Mouse (Mus musculus) embryo, embryonic 10 days (tissue): ENCODE measurements around the gene Sh3glb2.

ENCODE experiments used
- DNase-seq: peaks from one replicate; pipeline ENCODE4 v3.0.0-alpha.2; 2015; ENCODE audit warnings: low spot score

Gene Sh3glb2

DNA sequence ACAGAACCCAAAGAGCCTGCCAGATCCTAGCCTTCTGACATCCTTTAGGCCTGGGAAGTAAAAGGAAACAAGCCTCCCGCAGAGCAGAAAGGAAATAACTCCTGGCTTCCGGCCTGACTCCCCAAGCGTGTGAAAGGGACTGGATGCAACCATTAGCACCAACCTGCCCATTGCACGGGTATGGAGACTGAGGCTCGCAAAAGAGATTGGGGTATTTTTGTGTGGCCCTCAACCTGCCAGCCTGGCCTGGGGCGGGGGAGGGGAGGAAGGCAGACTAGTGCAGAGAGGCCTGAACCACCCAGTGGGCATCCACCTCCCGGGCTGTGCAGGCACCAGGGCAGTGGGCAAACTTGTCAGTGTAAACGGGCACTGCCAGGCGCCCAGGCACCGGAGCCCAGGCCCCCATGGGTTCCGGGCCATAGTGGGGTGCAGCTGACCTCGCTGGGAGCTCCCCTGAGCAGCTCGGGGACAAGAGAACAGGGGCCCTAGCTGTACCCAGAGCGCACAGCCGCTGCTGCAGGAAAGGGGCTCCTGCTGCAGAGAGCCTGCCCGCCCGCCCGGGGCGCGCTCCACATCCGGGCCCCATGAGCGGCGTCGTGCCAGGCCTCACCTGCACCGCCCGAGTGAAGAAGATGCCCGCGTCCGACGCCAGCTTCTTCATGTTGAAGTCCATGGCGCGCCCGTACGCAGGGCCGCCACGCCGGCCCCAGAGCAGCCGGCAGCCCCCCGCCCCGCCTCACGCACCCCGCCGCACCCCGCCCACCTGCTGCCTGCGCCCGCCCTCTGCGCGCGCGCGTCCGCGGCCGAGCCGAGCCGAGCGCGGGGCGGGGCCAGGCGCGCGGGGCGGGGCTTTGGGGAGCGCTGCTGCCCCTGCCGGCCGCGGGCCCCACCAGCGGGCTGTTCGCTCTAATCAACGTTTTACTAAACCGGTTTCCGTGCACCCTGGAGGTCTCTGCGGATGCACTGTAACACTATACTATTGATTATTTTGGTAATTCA is at the start of gene Sh3glb2:
Gene Sh3glb2, minus strand, starts transcription at position 805 of the 999 bp plus-strand sequence.
- DNase-seq, result peak; percentile 83

- no peak for DNase-seq
These were observed 49.4 kb upstream of the Sh3glb2 start for GRCm38 (mm10) chr2:30408452-30409100.

GRCm38 (mm10) chr2:30407778-30408177 is 48.6 kb upstream of the Sh3glb2 start:
- DNase-seq, result no peak

GRCm38 (mm10) chr2:30407221-30407620 is 48.1 kb upstream of the Sh3glb2 start:
- no peak for DNase-seq

DNA sequence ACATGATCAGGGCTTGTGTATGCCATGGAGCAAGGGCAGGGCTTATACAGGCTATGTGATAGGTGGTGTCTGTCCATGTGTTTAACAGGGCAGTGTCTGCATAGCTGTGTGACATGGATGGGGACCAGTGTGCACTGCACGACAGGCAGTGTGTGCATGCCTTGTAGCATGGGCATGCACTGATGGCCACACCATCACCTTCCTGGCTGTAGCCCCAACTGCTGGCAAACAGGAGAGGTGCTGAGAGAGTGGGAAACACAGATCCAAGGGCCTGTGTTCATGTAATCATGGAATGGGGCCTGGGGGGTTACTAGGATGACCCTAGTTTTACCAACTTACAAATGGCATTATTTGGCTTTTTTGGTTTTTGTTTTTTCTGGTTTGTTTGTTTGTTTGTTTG is 44.7 kb upstream of the Sh3glb2 start:
- DNase-seq, result no peak

DNA sequence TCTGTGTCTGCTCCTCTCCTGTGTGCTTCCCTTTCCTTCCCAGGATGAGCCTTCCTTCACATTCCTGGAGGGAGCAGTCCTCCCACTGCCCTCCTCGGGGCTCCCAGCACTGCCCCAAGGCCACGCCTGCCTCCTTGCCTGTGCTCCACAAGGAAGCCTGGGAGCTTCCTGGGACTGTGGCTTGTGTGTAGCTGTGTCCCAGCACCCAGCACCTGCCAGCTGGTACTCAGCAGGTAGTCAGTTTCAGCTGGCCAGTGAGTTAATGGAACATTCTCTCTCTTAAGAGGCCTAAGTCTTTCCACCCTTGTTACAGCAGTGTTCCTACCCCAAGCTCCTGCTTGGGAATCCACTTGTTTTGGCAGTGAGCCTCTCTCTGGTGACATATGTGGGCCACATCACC is 43.7 kb upstream of the Sh3glb2 start:
- DNase-seq, result no peak

GRCm38 (mm10) chr2:30402351-30402826 is 43.3 kb upstream of the Sh3glb2 start:
- no peak for DNase-seq

GRCm38 (mm10) chr2:30401581-30401980 is 42.4 kb upstream of the Sh3glb2 start:
- DNase-seq, result no peak

GRCm38 (mm10) chr2:30399191-30400171 is 40.3 kb upstream of the Sh3glb2 start:
- peak; percentile 71 for DNase-seq

DNA sequence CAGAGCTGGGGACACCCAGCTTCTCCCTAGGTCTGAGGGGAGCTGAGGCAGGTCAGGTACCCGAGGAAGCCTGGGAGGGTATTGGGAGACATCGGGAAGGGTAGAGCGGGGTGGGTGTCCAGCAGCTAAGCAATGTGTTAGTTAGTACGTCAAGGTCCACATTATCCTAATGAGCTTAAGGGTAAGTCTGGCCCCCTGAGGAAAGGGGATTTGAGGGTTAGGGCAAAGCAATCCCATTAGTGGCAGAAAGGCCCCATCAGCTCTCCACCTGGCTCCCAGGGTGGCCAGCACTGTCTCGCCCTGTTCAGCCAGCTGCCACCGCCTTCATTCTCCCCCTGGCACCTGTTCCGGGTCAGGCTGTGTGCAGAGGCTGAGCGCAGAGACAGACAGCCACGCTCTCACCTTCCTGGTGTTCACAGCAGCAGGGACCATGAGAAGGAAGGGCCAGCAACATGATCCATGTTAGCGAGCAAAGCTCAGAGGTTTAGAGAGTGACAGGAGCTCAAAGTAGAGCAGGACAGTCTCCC is 38.9 kb upstream of the Sh3glb2 start:
- no peak for DNase-seq

DNA sequence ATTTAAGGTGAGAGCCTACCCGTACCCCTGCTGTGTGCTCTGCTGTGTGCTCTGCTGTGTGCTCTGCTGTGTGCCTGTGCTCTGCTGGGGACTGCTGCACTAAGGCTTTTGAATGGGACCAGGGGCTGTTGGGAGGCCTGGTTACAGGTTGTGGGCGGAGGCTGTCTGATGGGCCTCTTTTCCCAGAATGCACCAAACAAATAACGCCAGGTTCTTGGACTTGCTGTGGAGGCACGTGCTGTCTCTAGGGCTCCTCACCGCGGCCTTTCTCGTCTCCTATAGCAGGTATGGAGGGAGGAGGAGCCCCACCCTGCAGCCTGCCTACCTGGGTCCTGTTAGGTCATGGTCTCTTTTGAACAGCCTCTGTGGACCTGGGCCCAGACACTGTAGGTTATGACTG is 37.1 kb upstream of the Sh3glb2 start:
- no peak for DNase-seq

- DNase-seq, result no peak
These were observed 36.6 kb upstream of the Sh3glb2 start for GRCm38 (mm10) chr2:30395757-30396156.

- no peak for DNase-seq
These were observed 34.2 kb upstream of the Sh3glb2 start for GRCm38 (mm10) chr2:30393370-30393656.

GRCm38 (mm10) chr2:30392577-30393369 is 33.6 kb upstream of the Sh3glb2 start:
- peak; percentile 88 for DNase-seq

DNA sequence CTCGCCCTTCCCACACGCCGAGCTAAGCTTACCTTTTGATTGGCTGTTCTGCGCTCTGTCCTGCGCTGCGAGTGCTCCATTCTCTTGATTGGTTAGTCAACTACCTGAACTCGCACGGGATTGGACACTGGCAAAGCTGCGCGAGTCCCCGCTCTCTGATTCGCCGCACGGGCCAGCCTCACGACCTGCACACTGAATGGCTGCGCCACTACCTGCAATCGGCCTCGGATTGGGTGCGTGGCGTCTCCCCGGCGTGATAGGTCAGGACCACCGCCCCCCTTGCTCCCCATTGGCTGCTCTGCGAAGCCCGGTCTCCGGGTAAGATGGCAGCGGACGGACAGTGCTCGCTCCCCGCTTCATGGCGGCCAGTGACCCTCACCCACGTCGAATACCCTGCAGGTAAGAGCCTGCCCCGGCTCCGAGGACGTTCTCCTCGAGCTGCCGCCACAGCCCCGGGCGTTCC is 33.0 kb upstream of the Sh3glb2 start, which contains the start of gene Dolpp1:
Gene Dolpp1, plus strand, starts transcription at position 141 of the 463 bp plus-strand sequence.
- peak; percentile 99 for DNase-seq

GRCm38 (mm10) chr2:30389000-30389399 is 29.9 kb upstream of the Sh3glb2 start:
- DNase-seq, result no peak

DNA sequence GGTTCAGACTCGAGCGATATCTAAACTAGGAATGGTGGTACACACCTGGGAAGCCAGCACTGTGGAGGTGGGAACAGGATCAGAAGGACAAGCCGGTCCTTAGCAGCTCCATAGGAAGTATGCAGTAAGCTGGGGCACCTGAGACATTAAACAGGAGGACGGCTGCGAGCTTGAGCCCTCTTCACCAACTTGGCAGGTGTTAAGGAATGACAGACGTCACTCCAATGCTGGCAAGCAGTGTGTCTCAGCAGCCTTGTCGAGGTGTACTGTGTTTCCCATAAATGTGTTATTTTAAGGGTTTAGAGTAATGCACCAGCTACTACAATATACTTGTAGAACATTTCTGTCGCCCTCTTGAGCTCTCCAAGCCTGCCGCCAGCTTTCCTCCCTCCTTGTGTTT is 27.8 kb upstream of the Sh3glb2 start:
- no peak for DNase-seq

GRCm38 (mm10) chr2:30385591-30385990 is 26.5 kb upstream of the Sh3glb2 start:
- no peak for DNase-seq

DNA sequence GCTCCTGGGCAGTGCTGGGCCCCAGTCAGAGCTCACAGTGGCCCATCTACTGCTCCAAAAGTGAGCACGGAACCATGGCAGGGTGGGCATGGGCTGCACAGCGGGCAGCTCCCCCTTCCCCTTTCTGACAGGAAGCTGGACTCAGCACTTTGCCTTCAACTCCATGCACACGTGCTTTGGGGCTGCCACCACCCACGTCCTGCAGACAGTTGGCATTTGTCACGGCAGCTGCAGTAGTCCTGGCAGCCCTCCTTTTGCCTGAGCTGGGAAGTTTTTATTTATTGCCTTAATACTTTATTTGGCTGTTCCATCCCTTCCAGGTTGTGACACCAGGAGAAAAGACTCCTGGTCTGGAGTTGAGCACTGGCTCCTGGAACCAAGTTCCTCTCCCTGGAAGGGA is 25.7 kb upstream of the Sh3glb2 start:
- no peak for DNase-seq

DNA sequence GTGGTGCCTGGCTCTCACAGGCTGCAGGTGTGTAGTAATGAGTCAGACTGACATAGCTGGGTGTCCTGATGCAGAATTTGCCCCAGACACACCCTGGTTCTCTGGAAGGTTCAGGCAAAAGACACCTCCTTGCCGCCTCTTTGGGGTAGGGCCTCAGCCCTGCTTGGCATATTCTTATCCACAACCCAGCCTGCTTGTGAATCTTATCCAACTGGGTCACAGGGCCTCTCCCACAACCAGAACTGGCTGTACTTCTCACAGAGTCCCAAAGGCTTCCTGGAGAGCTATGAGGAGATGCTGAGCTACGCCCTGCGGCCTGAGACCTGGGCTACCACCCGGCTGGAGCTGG is 22.2 kb upstream of the Sh3glb2 start:
- no peak for DNase-seq
